Mouse (Mus musculus): Measurements from ENCODE around the gene Ybey. TPM values are rescaled to one million over a fixed set of nuclear protein-coding genes. Genes with fewer than 3 reads are reported as not detected.

Ybey gene
- polyA plus RNA-seq, 1 experiment from 2014 or later = 2.6 TPM

DNA sequence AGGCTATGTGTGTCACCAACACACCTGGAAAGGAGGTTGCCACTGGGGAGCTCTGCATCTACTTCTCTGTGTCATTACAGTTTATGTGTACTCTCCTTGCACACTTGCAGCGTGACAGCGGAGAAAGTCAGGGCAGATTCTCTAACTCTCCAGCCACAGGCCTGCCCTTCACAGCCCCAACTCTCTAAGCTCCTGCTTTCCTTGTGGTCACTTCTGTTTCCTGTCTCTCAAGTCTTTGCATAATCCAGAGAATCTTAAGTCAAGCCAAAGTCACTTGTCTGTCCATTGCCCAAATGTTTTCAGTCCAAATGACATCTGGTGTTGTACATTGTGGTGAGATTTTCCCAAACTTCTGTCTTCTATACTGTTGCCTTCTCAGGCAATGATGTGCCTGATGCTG, 17.4 kb upstream of the Ybey start:
- no peak overlapping the region for H3K4me3 ChIP-seq (replicated peaks)
- H3K4me2 ChIP-seq = no peak overlapping the region
- no peak overlapping the region for H3K27ac ChIP-seq (replicated peaks)
- peaks cover 10% of the 10 kb centered on the region for H3K4me1 ChIP-seq (replicated peaks)
- ATAC-seq (ENCODE audit: insufficient read depth) = no peak
- peaks cover 99% of the 10 kb centered on the region for H3K36me3 ChIP-seq (replicated peaks)
- WGBS (ENCODE audit: insufficient replicate concordance) = 62% methylated on average over 2 of the region's 2 CpGs
- no peak overlapping the region for H3K9ac ChIP-seq
- H3K27me3 ChIP-seq = no peaks in the 10 kb centered on the region
- no peaks in the 10 kb centered on the region for H3K9me3 ChIP-seq (replicated peaks)

DNA sequence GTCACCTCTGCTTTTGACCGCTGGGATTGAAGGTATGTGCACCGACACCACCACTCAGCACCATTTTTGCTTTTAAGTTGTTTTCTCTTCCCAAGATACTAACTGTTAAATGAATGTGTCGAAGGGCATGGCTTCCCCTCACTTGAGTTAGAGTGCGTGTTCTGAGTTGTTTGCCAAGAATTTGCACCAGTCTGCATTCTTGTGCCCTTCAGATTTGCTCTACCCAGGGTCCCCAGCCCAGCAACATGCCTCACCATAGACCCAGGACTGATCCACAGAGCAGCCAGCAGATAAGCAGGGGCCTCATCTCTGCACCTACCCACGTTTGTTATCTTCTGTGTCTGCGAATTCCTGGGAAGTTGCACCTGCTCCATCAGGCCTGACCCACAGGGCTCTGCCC, 12.6 kb upstream of the Ybey start:
- peaks cover 98% of the 10 kb centered on the region for H3K36me3 ChIP-seq (replicated peaks)
- no peak overlapping the region for H3K4me3 ChIP-seq (replicated peaks)
- no peak overlapping the region for H3K9ac ChIP-seq
- no peaks in the 10 kb centered on the region for H3K4me1 ChIP-seq (replicated peaks)
- H3K9me3 ChIP-seq (replicated peaks) = no peaks in the 10 kb centered on the region
- no peak overlapping the region for H3K4me2 ChIP-seq
- WGBS (ENCODE audit: insufficient replicate concordance) = 68% methylated on average over 6 of the region's 6 CpGs
- no peak for ATAC-seq (ENCODE audit: insufficient read depth)
- H3K27me3 ChIP-seq = no peaks in the 10 kb centered on the region
- H3K27ac ChIP-seq (replicated peaks) = no peak overlapping the region

DNA sequence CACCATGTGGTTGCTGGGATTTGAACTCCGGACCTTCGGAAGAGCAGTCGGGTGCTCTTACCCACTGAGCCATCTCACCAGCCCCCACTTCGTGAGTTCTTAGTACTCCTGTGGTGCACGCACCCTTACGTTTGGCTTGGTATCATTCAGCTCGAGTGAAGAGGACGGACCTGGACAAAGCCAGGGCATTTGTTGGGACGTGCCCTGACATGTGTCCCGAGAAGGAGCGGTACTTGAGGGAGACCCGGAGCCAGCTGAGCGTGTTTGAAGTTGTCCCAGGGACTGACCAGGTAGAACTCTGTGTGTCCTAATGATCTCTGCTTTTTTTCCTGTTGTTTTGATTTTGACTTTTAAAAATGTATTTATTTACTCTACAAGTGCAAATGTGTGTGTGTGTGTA, 11.9 kb upstream of the Ybey start:
- H3K4me3 ChIP-seq (replicated peaks) = no peak overlapping the region
- H3K27ac ChIP-seq (replicated peaks) = no peak overlapping the region
- H3K4me2 ChIP-seq = no peak overlapping the region
- H3K9ac ChIP-seq = no peak overlapping the region
- no peaks in the 10 kb centered on the region for H3K4me1 ChIP-seq (replicated peaks)
- no peaks in the 10 kb centered on the region for H3K27me3 ChIP-seq
- WGBS (ENCODE audit: insufficient replicate concordance) = 83% methylated on average over 13 of the region's 13 CpGs
- peaks cover 98% of the 10 kb centered on the region for H3K36me3 ChIP-seq (replicated peaks)
- H3K9me3 ChIP-seq (replicated peaks) = no peaks in the 10 kb centered on the region
- no peak for ATAC-seq (ENCODE audit: insufficient read depth)

DNA sequence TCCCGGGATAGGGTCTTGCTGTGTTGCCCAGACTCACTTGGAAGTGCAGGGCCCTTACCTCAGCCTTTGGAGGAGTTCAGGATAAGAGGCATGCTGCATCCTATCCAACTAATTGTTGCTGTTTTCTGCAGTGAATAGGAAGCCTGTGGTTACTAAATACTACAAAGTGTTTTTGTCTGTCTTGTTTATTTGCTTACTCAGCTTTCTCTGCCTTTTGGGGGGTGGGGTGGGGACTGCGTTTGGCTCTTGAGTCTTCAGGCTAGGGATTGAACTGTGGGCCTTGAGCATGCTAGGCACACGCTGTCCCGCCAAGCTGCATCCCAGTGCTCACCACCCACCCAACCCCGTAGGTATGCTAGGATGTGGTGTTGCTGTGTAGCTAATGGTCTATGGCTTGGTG, 4.8 kb upstream of the Ybey start:
- Histone ChIP-seq H3K4me3 (replicated peaks) (no peak overlapping the region), H3K4me1 (replicated peaks) (peaks cover 17% of the 10 kb centered on the region), H3K27ac (replicated peaks) (no peak overlapping the region), H3K27me3 (no peaks in the 10 kb centered on the region), H3K9ac (no peak overlapping the region), H3K9me3 (replicated peaks) (no peaks in the 10 kb centered on the region), H3K4me2 (no peak overlapping the region), H3K36me3 (replicated peaks) (peaks cover 78% of the 10 kb centered on the region)
- ATAC-seq (ENCODE audit: insufficient read depth) = no peak
- 83% methylated on average over 5 of the region's 5 CpGs for WGBS (ENCODE audit: insufficient replicate concordance)

DNA sequence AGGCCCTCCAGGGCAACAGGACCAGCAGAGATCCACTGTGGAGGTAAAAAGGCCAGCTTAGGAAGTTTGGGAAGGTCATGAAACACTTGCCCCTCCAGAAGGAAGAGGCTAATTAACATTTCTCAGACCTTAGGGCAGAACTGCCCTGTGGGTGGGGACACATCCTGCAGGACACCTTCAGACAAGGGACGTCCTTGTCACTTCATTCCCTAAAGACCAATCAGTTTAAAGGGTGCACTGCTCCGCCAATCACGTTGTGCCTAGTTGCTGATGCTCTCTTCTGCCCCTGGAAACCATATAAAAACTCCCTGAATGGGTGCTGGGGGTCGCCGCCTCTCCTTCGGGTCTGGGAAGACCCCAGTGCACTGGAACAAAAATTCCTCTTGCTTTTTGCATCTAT, 6.2 kb downstream of the Ybey start:
- H3K4me3 ChIP-seq (replicated peaks) = no peak overlapping the region
- H3K36me3 ChIP-seq (replicated peaks) = 0 out of 2 replicates have a peak, but pooled peaks cover 3% of the 10 kb centered on the region
- peaks cover 3% of the 10 kb centered on the region for H3K4me1 ChIP-seq (replicated peaks)
- no peak overlapping the region for H3K27ac ChIP-seq (replicated peaks)
- no peak overlapping the region for H3K4me2 ChIP-seq
- no peaks in the 10 kb centered on the region for H3K9me3 ChIP-seq (replicated peaks)
- no peaks in the 10 kb centered on the region for H3K27me3 ChIP-seq
- H3K9ac ChIP-seq = no peak overlapping the region
- ATAC-seq (ENCODE audit: insufficient read depth) = no peak
- 84% methylated on average over 6 of the region's 6 CpGs for WGBS (ENCODE audit: insufficient replicate concordance)

DNA sequence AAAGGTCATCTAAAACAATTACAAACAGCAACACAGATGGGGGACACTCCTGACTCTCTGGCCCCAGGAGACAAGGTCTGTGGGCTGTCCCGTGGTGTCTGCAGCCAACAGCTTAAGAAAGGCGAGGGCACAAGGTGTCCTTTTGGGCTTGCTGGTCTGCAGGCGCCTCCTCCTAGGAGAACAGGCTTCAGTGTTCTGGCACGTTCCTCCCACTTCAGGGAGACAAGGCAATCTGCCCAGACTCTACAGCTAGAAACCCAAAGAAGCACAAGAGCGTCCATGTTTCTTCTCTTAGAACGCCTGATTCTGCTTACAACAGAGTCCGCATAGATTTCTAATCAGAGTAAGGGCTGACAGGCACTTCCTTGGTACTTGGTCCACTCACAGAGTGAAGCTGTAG, 6.6 kb downstream of the Ybey start:
- Histone ChIP-seq H3K36me3 (replicated peaks) (0 out of 2 replicates have a peak, but pooled peaks cover 3% of the 10 kb centered on the region), H3K9me3 (replicated peaks) (no peaks in the 10 kb centered on the region), H3K4me1 (replicated peaks) (no peaks in the 10 kb centered on the region), H3K27me3 (no peaks in the 10 kb centered on the region), H3K9ac (no peak overlapping the region), H3K27ac (replicated peaks) (no peak overlapping the region), H3K4me3 (replicated peaks) (no peak overlapping the region), H3K4me2 (no peak overlapping the region)
- WGBS (ENCODE audit: insufficient replicate concordance) = 78% methylated on average over 7 of the region's 7 CpGs
- ATAC-seq (ENCODE audit: insufficient read depth) = no peak

DNA sequence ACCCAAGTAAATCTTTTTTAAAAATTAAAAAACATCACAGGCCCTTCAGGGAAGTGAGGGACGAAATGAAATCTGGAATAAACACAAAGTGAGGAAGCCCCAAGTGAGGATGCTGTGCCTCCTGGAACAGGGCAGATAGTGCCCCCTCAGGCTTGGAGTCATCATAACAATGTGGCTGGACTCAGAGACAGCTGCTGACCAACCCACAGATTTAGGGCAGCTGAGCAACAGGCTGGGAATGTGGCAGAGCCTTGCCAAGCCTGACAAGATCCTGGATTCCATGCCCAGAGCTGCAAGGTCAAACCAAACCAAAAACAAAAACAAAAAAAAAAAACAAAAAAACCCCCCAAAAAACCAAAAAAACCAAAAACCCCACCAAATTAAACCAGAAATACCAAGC, 7.7 kb downstream of the Ybey start:
- Histone ChIP-seq H3K9ac (no peak overlapping the region), H3K4me2 (no peak overlapping the region), H3K9me3 (replicated peaks) (no peaks in the 10 kb centered on the region), H3K27me3 (no peaks in the 10 kb centered on the region), H3K4me3 (replicated peaks) (no peak overlapping the region), H3K27ac (replicated peaks) (no peak overlapping the region), H3K4me1 (replicated peaks) (no peaks in the 10 kb centered on the region), H3K36me3 (replicated peaks) (0 out of 2 replicates have a peak, but pooled peaks cover 3% of the 10 kb centered on the region)
- no peak for ATAC-seq (ENCODE audit: insufficient read depth)
- 68% methylated on average over 1 of the region's 1 CpGs for WGBS (ENCODE audit: insufficient replicate concordance)

DNA sequence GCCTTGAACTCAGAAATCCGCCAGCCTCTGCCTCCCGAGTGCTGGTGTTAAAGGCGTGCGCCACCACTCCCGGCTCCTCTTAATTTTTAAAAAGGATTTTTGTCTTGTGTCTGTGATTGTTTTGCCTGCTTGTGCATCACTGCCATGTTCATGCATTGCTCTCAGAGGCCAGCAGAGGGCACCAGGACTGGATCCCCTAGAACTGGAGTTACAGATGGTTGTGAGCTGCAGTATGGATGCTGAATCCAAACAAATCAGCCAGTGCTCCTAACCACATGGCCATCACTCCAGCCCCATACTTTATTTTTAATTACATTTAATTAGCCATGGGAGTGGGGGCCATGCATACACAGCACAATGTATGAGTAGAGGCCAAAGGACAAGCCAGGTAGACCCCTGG, 13.6 kb downstream of the Ybey start:
- H3K9ac ChIP-seq = no peak overlapping the region
- H3K4me1 ChIP-seq (replicated peaks) = no peaks in the 10 kb centered on the region
- H3K4me3 ChIP-seq (replicated peaks) = no peak overlapping the region
- no peaks in the 10 kb centered on the region for H3K9me3 ChIP-seq (replicated peaks)
- ATAC-seq (ENCODE audit: insufficient read depth) = no peak
- H3K36me3 ChIP-seq (replicated peaks) = no peaks in the 10 kb centered on the region
- H3K27ac ChIP-seq (replicated peaks) = no peak overlapping the region
- no peaks in the 10 kb centered on the region for H3K27me3 ChIP-seq
- WGBS (ENCODE audit: insufficient replicate concordance) = 38% methylated on average over 5 of the region's 5 CpGs
- H3K4me2 ChIP-seq = no peak overlapping the region

DNA sequence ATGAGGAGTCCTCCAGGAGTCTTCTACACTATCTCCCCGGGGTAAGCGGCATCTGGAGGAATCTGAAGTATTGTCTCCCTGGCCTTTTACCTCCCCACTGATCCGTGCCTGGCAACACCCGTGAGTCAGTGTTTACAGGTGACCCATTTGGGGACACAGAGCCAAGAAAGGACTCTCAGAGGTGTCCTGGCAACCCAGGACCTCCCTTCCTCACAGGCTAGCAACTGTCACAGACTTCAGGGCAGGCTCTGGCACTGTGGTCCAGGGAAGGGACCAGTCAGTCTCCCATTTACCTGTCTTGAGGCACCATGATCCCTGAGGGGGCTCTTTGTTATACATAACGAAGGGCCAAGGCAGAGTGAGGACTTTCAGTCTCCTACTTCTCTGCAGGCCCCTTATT, 20.1 kb downstream of the Ybey start, which contains the start of gene 2610028H24Rik:
Gene 2610028H24Rik (plus strand): TSS at position 231 of the 400 bp plus-strand sequence.
- Histone ChIP-seq H3K9ac (no peak within 1 kb of the TSS), H3K27ac (replicated peaks) (no peak within 1 kb of the TSS), H3K36me3 (replicated peaks) (no peaks in the 10 kb centered on the region), H3K4me2 (no peak within 1 kb of the TSS), H3K9me3 (replicated peaks) (no peaks in the 10 kb centered on the region), H3K27me3 (no peaks in the 10 kb centered on the region), H3K4me1 (replicated peaks) (peaks cover 29% of the 10 kb centered on the region), H3K4me3 (replicated peaks) (no peak within 1 kb of the TSS)
- WGBS (ENCODE audit: insufficient replicate concordance) = 59% methylated on average over 5 of the region's 5 CpGs
- no peak for ATAC-seq (ENCODE audit: insufficient read depth)

DNA sequence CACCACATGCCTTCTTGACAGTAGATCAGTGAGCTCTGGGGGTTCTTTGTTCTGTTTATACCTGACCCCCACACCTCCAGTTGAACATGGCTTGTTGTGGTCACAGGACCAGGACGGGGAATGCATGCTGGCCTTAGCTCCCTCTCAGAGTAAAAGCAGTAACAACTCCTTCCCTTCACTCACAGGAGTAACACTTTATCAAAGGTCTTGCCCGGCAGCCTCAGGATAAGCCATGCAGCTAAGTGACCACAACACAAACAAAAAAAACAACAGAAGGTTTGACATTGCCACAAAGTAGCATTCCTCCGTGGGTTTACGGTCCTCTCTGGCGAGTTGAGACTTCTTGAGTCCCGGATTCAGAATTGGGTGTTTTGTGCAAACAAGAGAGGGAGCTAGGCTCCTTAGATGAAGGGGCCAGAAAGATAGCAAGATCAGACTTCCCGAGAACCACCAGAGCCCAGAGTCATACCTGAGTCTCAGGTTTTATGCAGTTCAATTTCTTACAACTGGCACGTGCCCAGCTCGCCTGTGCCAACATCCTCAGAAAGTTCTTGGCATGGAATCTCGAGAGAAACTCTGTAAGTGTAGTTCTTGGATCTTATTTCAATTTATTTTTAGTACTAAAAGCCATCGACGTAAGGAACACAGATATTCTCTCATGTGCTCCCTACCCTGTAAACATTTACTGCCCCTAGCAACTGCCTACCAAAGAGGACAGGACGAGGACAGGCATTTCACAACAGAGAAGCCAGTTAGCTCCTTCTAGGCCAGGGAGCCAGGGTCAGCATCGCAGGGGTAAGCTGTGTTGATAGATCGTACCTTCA, 21.3 kb downstream of the Ybey start:
- H3K36me3 ChIP-seq (replicated peaks) = no peaks in the 10 kb centered on the region
- H3K4me2 ChIP-seq = no peak overlapping the region
- no peak for ATAC-seq (ENCODE audit: insufficient read depth)
- WGBS (ENCODE audit: insufficient replicate concordance) = 64% methylated on average over 15 of the region's 15 CpGs
- no peaks in the 10 kb centered on the region for H3K27me3 ChIP-seq
- no peak overlapping the region for H3K9ac ChIP-seq
- H3K9me3 ChIP-seq (replicated peaks) = no peaks in the 10 kb centered on the region
- peaks cover 38% of the 10 kb centered on the region for H3K4me1 ChIP-seq (replicated peaks)
- 0 out of 2 replicates have a peak overlapping the region, but pooled peaks have one; percentile 24 for H3K27ac ChIP-seq (replicated peaks)
- no peak overlapping the region for H3K4me3 ChIP-seq (replicated peaks)

DNA sequence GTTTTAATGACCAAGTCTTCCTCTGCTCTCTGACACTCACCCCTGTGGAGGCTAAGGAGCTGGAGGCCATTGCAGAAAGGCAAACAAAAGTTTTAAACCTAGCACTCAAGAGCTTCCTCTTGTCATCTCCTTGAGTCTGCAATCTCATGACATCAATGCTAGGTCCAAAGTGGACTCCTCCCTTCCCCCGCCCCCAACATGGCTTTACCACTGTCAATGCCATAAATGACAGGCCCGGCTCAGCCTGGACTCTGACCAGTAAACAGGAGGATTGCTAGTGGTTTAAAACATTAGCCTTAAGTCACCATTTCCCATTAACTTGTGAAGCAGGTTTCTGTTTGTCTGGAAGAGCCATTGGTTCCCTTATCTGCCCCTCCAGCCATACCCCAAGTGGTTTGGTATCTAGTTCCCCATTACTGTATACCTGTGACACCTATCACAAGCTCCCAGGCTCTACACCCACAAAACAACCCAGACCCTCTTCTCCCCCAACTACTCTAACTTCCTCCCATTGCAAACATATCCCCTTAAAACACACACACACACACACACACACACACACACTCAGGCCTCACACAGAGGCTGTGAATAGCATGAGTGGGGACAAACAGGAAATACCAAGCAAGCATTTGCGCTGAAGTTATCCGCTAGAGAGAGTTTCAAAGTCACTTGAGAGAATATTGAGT, 22.8 kb downstream of the Ybey start:
- Histone ChIP-seq H3K27ac (replicated peaks) (peak overlapping the region; percentile 46), H3K36me3 (replicated peaks) (no peaks in the 10 kb centered on the region), H3K9ac (no peak overlapping the region), H3K9me3 (replicated peaks) (no peaks in the 10 kb centered on the region), H3K4me3 (replicated peaks) (no peak overlapping the region), H3K27me3 (no peaks in the 10 kb centered on the region), H3K4me1 (replicated peaks) (peaks cover 46% of the 10 kb centered on the region), H3K4me2 (no peak overlapping the region)
- 16% methylated on average over 4 of the region's 4 CpGs for WGBS (ENCODE audit: insufficient replicate concordance)
- no peak for ATAC-seq (ENCODE audit: insufficient read depth)

All from liver, embryonic 15.5 days (tissue).